Mouse (Mus musculus): ENCODE measurements at regions not wholly inside any gene's neighbourhood (a gene's known extent, or its start where the extent isn't known, plus 50 kb on each side); places are given as distances from the start of the nearest gene placed in this dataset.

- TF ChIP-seq POLR2A (IDR thresholded peaks at IDR 0.05; ENCODE audit: low read depth, low read length) = no peak
- no peak for TF ChIP-seq CTCF (IDR thresholded peaks at IDR 0.05; ENCODE audit: borderline replicate concordance, insufficient read depth, low read length)
Observed at GRCm38 (mm10) chr10:117527243-117527642, 102.1 kb upstream of the Cpm start.
